Mouse (Mus musculus): ENCODE results near the gene Nphp1. TPM values are rescaled to one million over a fixed set of nuclear protein-coding genes. Genes with fewer than 3 reads are reported as not detected.

The Nphp1 gene
- total RNA-seq, 2 experiments from 2014 or later = 15.5 to 18.2 TPM

- intact Hi-C loops (cut with DNase I) = no loop called here
- no peak for TF ChIP-seq CTCF (IDR thresholded peaks at IDR 0.05)
- DNase-seq (ENCODE audit: extremely low spot score in 1 of 2, low spot score in 2 of 2) = no peak
- H3K27ac ChIP-seq = 0 out of 2 replicates have a peak overlapping the region, but pooled peaks have one; percentile 5
- H3K4me3 ChIP-seq = no peak overlapping the region
Observed at GRCm38 (mm10) chr2:127773938-127774577, 14.6 kb downstream of the Nphp1 start.

DNA sequence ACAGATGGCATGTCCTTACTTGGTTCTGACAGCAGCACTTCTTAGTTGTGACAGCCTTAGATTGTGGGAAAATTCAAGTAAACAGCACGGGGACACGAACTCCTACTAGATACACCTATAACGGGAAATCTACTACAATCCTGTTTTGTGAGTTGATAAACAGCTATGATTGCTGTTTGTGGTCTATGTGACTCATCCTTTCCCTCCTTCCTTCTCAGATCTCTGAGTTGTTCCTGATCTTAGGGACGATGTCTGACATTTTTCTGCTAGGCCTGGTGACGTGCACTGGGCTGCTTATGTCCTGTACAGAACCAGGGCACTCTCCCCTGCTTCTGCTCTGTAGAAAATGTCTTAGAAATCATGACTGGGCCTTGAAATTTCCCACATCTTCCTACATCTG lies 27.1 kb downstream of the Nphp1 start:
- no peak for DNase-seq (ENCODE audit: extremely low spot score in 1 of 2, low spot score in 2 of 2)
- intact Hi-C loops (cut with DNase I) = no loop called here
- Histone ChIP-seq H3K4me3 (no peak overlapping the region), H3K27ac (no peak overlapping the region)
- no peak for TF ChIP-seq CTCF (IDR thresholded peaks at IDR 0.05)

DNA sequence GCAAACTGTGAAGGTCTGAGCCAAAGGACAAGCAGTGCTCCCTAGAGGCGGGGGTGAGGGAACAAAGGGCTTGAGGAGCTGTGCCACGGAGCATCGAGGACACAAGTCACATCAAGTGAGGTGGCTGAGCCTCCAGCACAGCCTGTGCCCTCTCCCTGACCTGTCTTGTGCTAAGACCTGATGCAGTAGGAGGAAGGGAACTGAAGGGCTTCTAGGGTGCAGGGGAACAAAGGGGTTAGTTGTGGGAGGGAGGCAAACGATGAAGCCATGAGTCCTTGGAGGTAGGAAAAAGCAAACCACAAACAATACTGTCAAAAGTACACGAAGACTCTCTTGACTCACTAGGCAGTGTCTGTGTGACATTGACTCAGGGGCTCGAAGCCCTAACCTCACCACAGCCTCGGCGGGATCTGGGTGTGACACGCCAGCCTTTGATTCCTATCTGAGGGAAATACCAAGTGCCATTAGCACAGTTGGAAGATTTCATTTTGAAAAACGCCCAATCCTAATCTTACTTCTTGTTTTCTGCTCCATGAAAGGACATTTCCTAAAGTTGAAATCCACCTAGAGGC lies 28.2 kb downstream of the Nphp1 start:
- Histone ChIP-seq H3K4me3 (no peak overlapping the region), H3K27ac (no peak overlapping the region)
- intact Hi-C loops (cut with DNase I) = no loop called here
- TF ChIP-seq CTCF (IDR thresholded peaks at IDR 0.05) = no peak
- no peak for DNase-seq (ENCODE audit: extremely low spot score in 1 of 2, low spot score in 2 of 2)

- intact Hi-C loops (cut with DNase I) = no loop called here
- H3K4me3 ChIP-seq = no peak overlapping the region
- no peak for TF ChIP-seq CTCF (IDR thresholded peaks at IDR 0.05)
- no peak for DNase-seq (ENCODE audit: extremely low spot score in 1 of 2, low spot score in 2 of 2)
- H3K27ac ChIP-seq = no peak overlapping the region
Observed at GRCm38 (mm10) chr2:127760014-127760413, 28.7 kb downstream of the Nphp1 start.

DNA sequence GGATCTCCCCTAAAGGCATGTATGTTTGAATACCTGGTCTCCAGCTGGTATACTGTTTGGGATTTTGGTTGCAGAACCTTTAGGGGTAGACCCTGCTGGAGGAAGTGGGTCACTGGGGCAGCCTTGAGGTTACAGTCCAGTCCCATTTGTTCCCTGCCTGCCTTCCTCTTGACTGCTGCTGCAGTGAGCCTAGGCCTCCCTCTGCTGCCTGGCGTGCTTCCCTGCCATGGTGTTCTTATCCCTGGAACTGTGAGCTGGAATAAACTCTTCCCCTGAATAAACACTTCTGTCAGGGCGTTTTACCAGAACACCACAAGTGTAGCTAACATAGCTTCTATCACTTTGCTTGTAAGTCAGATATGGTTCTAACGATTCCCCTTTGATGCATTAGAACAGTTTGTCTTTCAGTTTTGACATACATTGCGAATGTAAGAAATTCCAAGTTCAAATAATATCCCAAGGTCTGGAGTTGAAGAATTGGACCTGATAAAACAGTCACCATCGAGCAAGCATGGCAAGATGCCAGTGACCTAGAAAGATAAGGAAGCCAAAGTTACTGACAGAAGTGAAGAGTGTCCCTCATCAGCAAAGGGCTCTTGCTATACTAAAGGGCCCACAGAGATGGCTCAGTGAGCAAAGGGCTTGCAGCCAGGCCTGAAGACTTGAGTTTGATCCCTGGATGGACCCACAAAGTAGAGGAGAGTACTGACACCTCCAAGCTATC lies 29.4 kb downstream of the Nphp1 start:
- DNase-seq (ENCODE audit: extremely low spot score in 1 of 2, low spot score in 2 of 2) = no peak
- intact Hi-C loops (cut with DNase I) = no loop called here
- H3K27ac ChIP-seq = no peak overlapping the region
- no peak overlapping the region for H3K4me3 ChIP-seq
- no peak for TF ChIP-seq CTCF (IDR thresholded peaks at IDR 0.05)

GRCm38 (mm10) chr2:127757171-127757570 lies 31.5 kb downstream of the Nphp1 start:
- intact Hi-C loops (cut with DNase I) = no loop called here
- TF ChIP-seq CTCF (IDR thresholded peaks at IDR 0.05) = no peak
- Histone ChIP-seq H3K27ac (peak overlapping the region; percentile 9; the same call in 1 of the 2 replicates), H3K4me3 (no peak overlapping the region)
- DNase-seq (ENCODE audit: extremely low spot score in 1 of 2, low spot score in 2 of 2) = peak; percentile 26 to 28

GRCm38 (mm10) chr2:127754113-127754512 lies 34.6 kb downstream of the Nphp1 start:
- DNase-seq (ENCODE audit: extremely low spot score in 1 of 2, low spot score in 2 of 2) = no peak
- Histone ChIP-seq H3K4me3 (no peak overlapping the region), H3K27ac (no peak overlapping the region)
- intact Hi-C loops (cut with DNase I) = no loop called here
- TF ChIP-seq CTCF (IDR thresholded peaks at IDR 0.05) = no peak

DNA sequence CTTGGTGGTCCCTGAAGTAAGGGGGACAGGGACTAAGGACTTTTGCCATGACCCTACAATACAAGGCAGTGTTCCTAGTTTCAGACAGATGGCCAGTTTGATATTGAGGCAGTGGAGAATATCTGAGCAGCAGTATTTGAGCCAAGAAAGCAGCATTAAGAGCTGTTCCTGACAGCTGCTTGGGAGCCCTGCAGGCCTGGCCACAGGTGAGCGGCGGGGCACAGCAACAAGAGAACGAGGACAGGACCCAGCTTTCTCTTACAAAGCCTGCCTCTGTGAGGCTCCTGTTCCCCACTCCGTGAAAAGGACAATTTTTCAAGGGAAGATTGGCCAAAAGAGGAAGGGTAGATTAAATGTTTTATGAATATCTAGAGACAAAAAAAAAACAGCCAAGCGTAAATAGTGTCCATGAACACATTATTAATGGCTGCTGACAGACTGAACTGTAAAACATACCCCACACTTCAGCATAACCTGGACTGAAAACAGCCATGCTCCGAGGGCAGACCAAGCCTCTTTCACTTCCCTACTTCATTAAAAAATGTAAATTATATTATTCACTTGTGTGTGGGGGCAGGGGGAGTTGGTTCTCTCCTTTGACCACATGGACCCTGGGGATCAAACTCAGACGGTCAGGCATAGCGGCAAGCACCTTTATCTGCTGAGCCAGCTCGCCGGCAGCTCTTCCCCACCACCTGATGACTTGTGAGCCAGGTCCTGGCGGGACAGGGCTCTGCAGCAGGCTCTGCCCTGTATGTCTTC lies 36.7 kb downstream of the Nphp1 start:
- no peak overlapping the region for H3K27ac ChIP-seq
- intact Hi-C loops (cut with DNase I) = no loop called here
- no peak overlapping the region for H3K4me3 ChIP-seq
- no peak for DNase-seq (ENCODE audit: extremely low spot score in 1 of 2, low spot score in 2 of 2)
- no peak for TF ChIP-seq CTCF (IDR thresholded peaks at IDR 0.05)

DNA sequence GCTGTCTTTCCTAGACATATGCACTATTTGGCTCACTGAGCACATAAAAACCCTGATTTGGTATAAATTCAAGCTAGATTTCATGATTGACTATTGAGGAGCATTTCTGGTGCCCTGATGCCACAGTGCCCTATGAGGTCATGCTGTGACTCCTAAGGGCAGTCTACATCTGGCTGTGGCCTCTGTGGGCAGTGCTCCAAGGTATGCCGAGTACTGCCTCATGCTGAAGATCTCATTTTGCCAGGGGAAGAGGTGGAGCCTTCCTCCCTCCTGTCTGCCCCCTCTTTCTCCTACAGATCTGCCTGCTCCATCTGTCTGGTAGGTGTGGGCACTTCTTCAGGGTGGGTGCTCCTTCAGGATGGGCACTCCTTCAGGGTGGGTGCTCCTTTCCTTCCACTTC lies 39.3 kb downstream of the Nphp1 start:
- DNase-seq (ENCODE audit: extremely low spot score in 1 of 2, low spot score in 2 of 2) = no peak
- no peak overlapping the region for H3K27ac ChIP-seq
- TF ChIP-seq CTCF (IDR thresholded peaks at IDR 0.05) = no peak
- intact Hi-C loops (cut with DNase I) = no loop called here
- H3K4me3 ChIP-seq = no peak overlapping the region

GRCm38 (mm10) chr2:127748316-127748715 lies 40.4 kb downstream of the Nphp1 start:
- DNase-seq (ENCODE audit: extremely low spot score in 1 of 2, low spot score in 2 of 2) = no peak
- no peak for TF ChIP-seq CTCF (IDR thresholded peaks at IDR 0.05)
- no peak overlapping the region for H3K4me3 ChIP-seq
- intact Hi-C loops (cut with DNase I) = no loop called here
- H3K27ac ChIP-seq = no peak overlapping the region

DNA sequence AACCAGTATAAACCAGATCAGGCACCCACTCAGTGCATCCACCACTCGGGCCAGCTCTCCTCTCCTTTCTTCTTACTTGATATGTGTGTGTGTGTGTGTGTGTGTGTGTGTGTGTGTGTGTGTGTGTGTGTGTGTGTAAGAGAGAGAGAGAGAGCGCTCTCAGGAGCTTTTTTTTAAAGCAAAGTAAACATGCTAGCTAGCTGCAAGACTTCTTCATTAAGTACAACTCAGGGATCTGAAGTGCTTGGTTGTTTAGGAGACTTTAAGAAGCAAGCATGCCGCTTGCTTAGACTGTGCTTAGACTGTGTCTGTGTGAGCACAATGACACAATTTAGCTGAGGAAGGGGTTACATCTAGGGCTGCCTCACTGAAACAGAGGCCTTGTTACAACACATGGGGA lies 46.1 kb downstream of the Nphp1 start:
- no peak for DNase-seq (ENCODE audit: extremely low spot score in 1 of 2, low spot score in 2 of 2)

More for the DNA sequence above, 46.1 kb downstream of the Nphp1 start:
- Histone ChIP-seq H3K4me3 (no peak overlapping the region), H3K27ac (no peak overlapping the region)
- intact Hi-C loops (cut with DNase I) = no loop called here
- no peak for TF ChIP-seq CTCF (IDR thresholded peaks at IDR 0.05)

Measured in left cerebral cortex, adult 2 months (tissue).